Mouse (Mus musculus): ENCODE results near the gene Fbxl22. TPM values are rescaled to one million over a fixed set of nuclear protein-coding genes. Genes with fewer than 3 reads are reported as not detected.

Fbxl22 gene
- polyA plus RNA-seq, 1 experiment, result 8.0 TPM

DNA sequence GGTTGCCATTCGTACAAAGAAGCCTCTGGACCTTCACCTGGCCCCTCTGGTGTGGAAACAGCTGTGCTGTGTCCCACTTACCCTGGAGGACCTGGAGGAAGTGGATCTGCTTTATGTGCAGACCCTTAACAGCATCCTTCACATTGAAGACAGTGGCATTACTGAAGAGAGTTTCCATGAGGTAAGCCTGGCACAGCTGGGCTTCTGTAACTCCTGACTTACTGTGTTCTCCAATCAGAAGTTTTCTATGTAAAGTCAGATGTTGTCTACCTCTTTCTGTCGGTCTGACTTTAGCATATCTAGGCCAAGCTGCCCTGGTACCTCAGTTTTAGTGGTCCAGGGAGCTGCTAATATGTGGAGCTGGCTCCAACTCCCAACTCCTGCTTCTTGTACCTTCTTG, 13.1 kb downstream of the Fbxl22 start:
- Histone ChIP-seq H3K4me3 (no peak overlapping the region), H3K36me3 (ENCODE audit: control insufficient read depth, insufficient read depth) (peaks cover 37% of the 10 kb centered on the region), H3ac (ENCODE audit: control insufficient read depth, insufficient read length) (no peak overlapping the region), H3K4me2 (ENCODE audit: low read depth) (no peak overlapping the region), H3K27me3 (ENCODE audit: control insufficient read depth, insufficient read depth, insufficient read length) (no peaks in the 10 kb centered on the region), H3K79me2 (ENCODE audit: control insufficient read depth, insufficient read depth) (no peaks in the 10 kb centered on the region)
- no peak for TF ChIP-seq SRF (IDR thresholded peaks at IDR 0.05; ENCODE audit: control insufficient read depth, insufficient read length, low read depth)
- TF ChIP-seq TCF3 (IDR thresholded peaks at IDR 0.05; ENCODE audit: insufficient read length, low read depth), result no peak
- no peak for TF ChIP-seq E2F4 (IDR thresholded peaks at IDR 0.05; ENCODE audit: insufficient read depth)
- no peak for TF ChIP-seq CEBPB (IDR thresholded peaks at IDR 0.05; ENCODE audit: insufficient read depth, poor library complexity, severe bottlenecking)

GRCm38 (mm10) chr9:66493992-66494391, 20.4 kb downstream of the Fbxl22 start:
- Histone ChIP-seq H3ac (ENCODE audit: control insufficient read depth, insufficient read length) (no peak overlapping the region), H3K4me2 (ENCODE audit: low read depth) (no peak overlapping the region), H3K4me3 (no peak overlapping the region), H3K27me3 (ENCODE audit: control insufficient read depth, insufficient read depth, insufficient read length) (no peaks in the 10 kb centered on the region), H3K36me3 (ENCODE audit: control insufficient read depth, insufficient read depth) (peaks cover 65% of the 10 kb centered on the region), H3K79me2 (ENCODE audit: control insufficient read depth, insufficient read depth) (no peaks in the 10 kb centered on the region)
- TF ChIP-seq REST (IDR thresholded peaks at IDR 0.05; ENCODE audit: insufficient read depth, insufficient read length), result no peak
- TF ChIP-seq MYOD1 (IDR thresholded peaks at IDR 0.05; ENCODE audit: control insufficient read depth in 1 of 3, insufficient read length in 2 of 3, low read depth in 2 of 3), result no peak
- TF ChIP-seq E2F4 (IDR thresholded peaks at IDR 0.05; ENCODE audit: insufficient read depth), result no peak
- TF ChIP-seq MAX (IDR thresholded peaks at IDR 0.05; ENCODE audit: low read depth), result no peak
- no peak for TF ChIP-seq MYOG (IDR thresholded peaks at IDR 0.05; ENCODE audit: control insufficient read depth in 1 of 3, insufficient read depth in 1 of 3, insufficient read length in 2 of 3, low read depth in 2 of 3)
- no peak for TF ChIP-seq SRF (IDR thresholded peaks at IDR 0.05; ENCODE audit: control insufficient read depth, insufficient read length, low read depth)
- TF ChIP-seq POLR2AphosphoS2 (IDR thresholded peaks at IDR 0.05; ENCODE audit: insufficient read length, low read depth), result no peak
- TF ChIP-seq TCF12 (IDR thresholded peaks at IDR 0.05; ENCODE audit: insufficient read depth, poor library complexity, severe bottlenecking), result no peak
- no peak for TF ChIP-seq TCF3 (IDR thresholded peaks at IDR 0.05; ENCODE audit: insufficient read length, low read depth)
- TF ChIP-seq CEBPB (IDR thresholded peaks at IDR 0.05; ENCODE audit: insufficient read depth, poor library complexity, severe bottlenecking), result no peak
- TF ChIP-seq POLR2A (IDR thresholded peaks at IDR 0.05; ENCODE audit: insufficient read length, low read depth), result no peak
- no peak for TF ChIP-seq USF1 (IDR thresholded peaks at IDR 0.05; ENCODE audit: low read depth)

DNA sequence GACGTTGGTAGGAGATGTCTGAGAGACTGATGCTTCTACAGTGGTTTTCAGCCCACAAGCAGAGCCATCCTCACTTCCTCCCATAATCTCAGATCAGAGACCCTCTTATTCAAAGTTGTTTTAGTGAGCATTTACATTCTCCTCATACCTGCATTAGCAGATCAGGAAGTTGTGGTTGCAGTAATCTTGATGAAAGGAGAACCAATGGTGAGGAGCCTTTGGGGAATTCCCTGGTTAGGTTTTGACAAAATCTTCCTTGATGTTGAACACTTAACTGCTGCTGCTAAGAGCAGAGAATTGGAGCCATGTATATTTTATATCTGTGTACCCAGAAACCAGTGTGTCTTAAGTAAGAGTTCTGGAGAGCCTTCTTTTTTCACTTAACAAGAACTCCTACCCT, 22.0 kb downstream of the Fbxl22 start:
- H3K36me3 ChIP-seq (ENCODE audit: control insufficient read depth, insufficient read depth), result peaks cover 72% of the 10 kb centered on the region
- no peaks in the 10 kb centered on the region for H3K79me2 ChIP-seq (ENCODE audit: control insufficient read depth, insufficient read depth)
- no peak overlapping the region for H3ac ChIP-seq (ENCODE audit: control insufficient read depth, insufficient read length)
- H3K4me3 ChIP-seq, result no peak overlapping the region
- TF ChIP-seq MYOG (IDR thresholded peaks at IDR 0.05; ENCODE audit: control insufficient read depth in 1 of 3, insufficient read depth in 1 of 3, insufficient read length in 2 of 3, low read depth in 2 of 3), result no peak
- TF ChIP-seq MAX (IDR thresholded peaks at IDR 0.05; ENCODE audit: low read depth), result no peak
- TF ChIP-seq SRF (IDR thresholded peaks at IDR 0.05; ENCODE audit: control insufficient read depth, insufficient read length, low read depth), result no peak
- no peak for TF ChIP-seq POLR2AphosphoS2 (IDR thresholded peaks at IDR 0.05; ENCODE audit: insufficient read length, low read depth)
- TF ChIP-seq MYOD1 (IDR thresholded peaks at IDR 0.05; ENCODE audit: control insufficient read depth in 1 of 3, insufficient read length in 2 of 3, low read depth in 2 of 3), result no peak
- no peak for TF ChIP-seq TCF12 (IDR thresholded peaks at IDR 0.05; ENCODE audit: insufficient read depth, poor library complexity, severe bottlenecking)
- TF ChIP-seq USF1 (IDR thresholded peaks at IDR 0.05; ENCODE audit: low read depth), result no peak
- TF ChIP-seq CEBPB (IDR thresholded peaks at IDR 0.05; ENCODE audit: insufficient read depth, poor library complexity, severe bottlenecking), result no peak
- no peak for TF ChIP-seq TCF3 (IDR thresholded peaks at IDR 0.05; ENCODE audit: insufficient read length, low read depth)
- no peak for TF ChIP-seq POLR2A (IDR thresholded peaks at IDR 0.05; ENCODE audit: insufficient read length, low read depth)
- H3K27me3 ChIP-seq (ENCODE audit: control insufficient read depth, insufficient read depth, insufficient read length), result no peaks in the 10 kb centered on the region
- H3K4me2 ChIP-seq (ENCODE audit: low read depth), result no peak overlapping the region

DNA sequence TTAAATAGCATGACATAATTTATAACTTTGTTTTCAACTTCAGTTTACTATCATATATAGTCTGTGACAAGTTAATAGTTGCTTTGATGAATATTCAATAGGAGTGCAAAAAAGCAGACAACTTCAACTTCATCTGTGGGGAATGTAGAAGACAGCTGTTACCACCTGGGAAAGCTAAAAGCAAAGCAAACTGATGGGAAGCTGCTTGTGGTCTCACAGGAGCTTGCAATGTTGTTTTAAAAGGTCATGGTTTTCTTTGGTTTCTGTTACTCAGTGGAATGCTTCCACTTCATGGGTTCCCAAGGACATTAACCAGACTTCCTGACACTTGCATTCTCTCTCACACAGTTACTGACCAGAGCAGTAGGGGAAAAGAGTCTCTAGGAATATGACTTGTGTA, 25.6 kb downstream of the Fbxl22 start:
- Histone ChIP-seq H3K4me2 (ENCODE audit: low read depth) (no peak overlapping the region), H3K36me3 (ENCODE audit: control insufficient read depth, insufficient read depth) (peaks cover 71% of the 10 kb centered on the region), H3K4me3 (no peak overlapping the region), H3K27me3 (ENCODE audit: control insufficient read depth, insufficient read depth, insufficient read length) (no peaks in the 10 kb centered on the region), H3K79me2 (ENCODE audit: control insufficient read depth, insufficient read depth) (no peaks in the 10 kb centered on the region), H3ac (ENCODE audit: control insufficient read depth, insufficient read length) (no peak overlapping the region)
- TF ChIP-seq MYOG (IDR thresholded peaks at IDR 0.05; ENCODE audit: control insufficient read depth in 1 of 3, insufficient read depth in 1 of 3, insufficient read length in 2 of 3, low read depth in 2 of 3) (peak in 1 of 3 experiments; percentile 17), TCF12 (IDR thresholded peaks at IDR 0.05; ENCODE audit: insufficient read depth, poor library complexity, severe bottlenecking) (no peak), TCF3 (IDR thresholded peaks at IDR 0.05; ENCODE audit: insufficient read length, low read depth) (no peak)

DNA sequence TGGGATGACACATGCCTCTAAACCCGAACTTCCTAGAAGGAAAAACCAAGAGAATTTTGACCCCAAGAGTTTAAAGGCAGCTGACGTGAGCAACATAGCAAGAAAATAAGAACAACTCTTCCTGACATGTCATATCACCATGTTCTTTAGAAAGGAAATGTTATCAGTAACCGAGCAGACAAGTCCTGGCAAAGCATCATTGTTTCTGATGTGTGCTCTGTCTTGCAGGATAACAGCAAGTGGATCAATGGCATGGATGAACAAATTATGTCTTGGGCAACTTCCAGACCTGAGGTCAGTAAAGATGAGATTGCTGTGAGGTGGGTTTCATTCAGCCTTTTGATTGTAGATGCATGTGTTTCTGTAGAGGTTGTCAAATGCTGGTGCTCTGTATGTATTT, 31.0 kb downstream of the Fbxl22 start:
- Histone ChIP-seq H3K4me2 (ENCODE audit: low read depth) (no peak overlapping the region), H3K79me2 (ENCODE audit: control insufficient read depth, insufficient read depth) (no peaks in the 10 kb centered on the region), H3K27me3 (ENCODE audit: control insufficient read depth, insufficient read depth, insufficient read length) (no peaks in the 10 kb centered on the region), H3K36me3 (ENCODE audit: control insufficient read depth, insufficient read depth) (peaks cover 42% of the 10 kb centered on the region), H3K4me3 (no peak overlapping the region), H3ac (ENCODE audit: control insufficient read depth, insufficient read length) (no peak overlapping the region)
- TF ChIP-seq CEBPB (IDR thresholded peaks at IDR 0.05; ENCODE audit: insufficient read depth, poor library complexity, severe bottlenecking), result no peak
- no peak for TF ChIP-seq POLR2AphosphoS2 (IDR thresholded peaks at IDR 0.05; ENCODE audit: insufficient read length, low read depth)
- TF ChIP-seq REST (IDR thresholded peaks at IDR 0.05; ENCODE audit: insufficient read depth, insufficient read length), result no peak
- no peak for TF ChIP-seq TCF3 (IDR thresholded peaks at IDR 0.05; ENCODE audit: insufficient read length, low read depth)
- TF ChIP-seq POLR2A (IDR thresholded peaks at IDR 0.05; ENCODE audit: insufficient read length, low read depth), result no peak
- TF ChIP-seq SRF (IDR thresholded peaks at IDR 0.05; ENCODE audit: control insufficient read depth, insufficient read length, low read depth), result no peak
- TF ChIP-seq E2F4 (IDR thresholded peaks at IDR 0.05; ENCODE audit: insufficient read depth), result no peak
- TF ChIP-seq USF1 (IDR thresholded peaks at IDR 0.05; ENCODE audit: low read depth), result no peak
- no peak for TF ChIP-seq MYOG (IDR thresholded peaks at IDR 0.05; ENCODE audit: control insufficient read depth in 1 of 3, insufficient read depth in 1 of 3, insufficient read length in 2 of 3, low read depth in 2 of 3)
- TF ChIP-seq MYOD1 (IDR thresholded peaks at IDR 0.05; ENCODE audit: control insufficient read depth in 1 of 3, insufficient read length in 2 of 3, low read depth in 2 of 3), result no peak
- no peak for TF ChIP-seq MAX (IDR thresholded peaks at IDR 0.05; ENCODE audit: low read depth)
- no peak for TF ChIP-seq TCF12 (IDR thresholded peaks at IDR 0.05; ENCODE audit: insufficient read depth, poor library complexity, severe bottlenecking)
